Mouse (Mus musculus) megakaryocyte, embryonic 14.5 days (primary cell): ENCODE measurements around the gene Ttc9c.

Experiments
- FLI1 ChIP-seq: IDR thresholded peaks from 2 replicates; pipeline ENCODE4 v1.6.1; 2012; ENCODE audit warnings: low read length, inconsistent platforms, mixed read lengths
- GATA1 ChIP-seq: IDR thresholded peaks from 3 replicates; pipeline ENCODE4 v1.6.1; 2012; ENCODE audit warnings: mixed read lengths, low read length, inconsistent platforms, borderline replicate concordance

DNA sequence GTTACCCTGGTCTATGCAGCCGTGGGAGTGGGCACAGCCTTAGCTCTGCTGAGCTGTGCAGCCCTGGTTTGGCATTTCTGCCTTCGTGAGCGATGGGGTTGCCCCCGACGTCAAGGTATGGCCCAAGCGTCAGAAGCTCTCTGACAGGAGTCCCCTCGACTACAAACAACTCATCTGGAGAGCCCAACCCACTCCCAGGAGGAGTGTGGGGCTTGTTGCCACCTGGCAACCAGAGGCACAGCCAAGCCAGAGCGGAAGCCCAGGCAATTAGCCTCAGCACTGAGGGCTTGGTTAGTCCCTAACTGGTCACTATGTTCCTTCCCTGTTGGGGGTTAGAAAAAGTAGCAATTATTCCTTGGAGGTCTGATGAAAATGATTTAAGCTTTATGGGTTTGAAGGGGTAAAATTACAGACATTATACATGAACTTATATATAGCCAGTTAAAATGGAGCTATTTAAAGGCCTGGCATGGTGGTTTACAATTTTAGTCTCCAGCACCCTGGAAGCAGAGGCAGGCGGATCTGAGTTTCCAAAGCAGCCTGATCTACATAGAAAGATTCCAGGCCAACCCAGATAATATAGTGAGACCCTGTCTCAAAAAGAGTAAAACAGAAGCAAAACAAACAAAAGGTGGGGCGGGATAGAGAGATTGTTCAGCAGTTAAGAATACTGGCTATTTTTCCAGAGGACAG lies 33.2 kb upstream of the Ttc9c start:
- TF ChIP-seq FLI1 (no peak), GATA1 (no peak)
